Mouse (Mus musculus) CD4-positive, CD25-positive, alpha-beta regulatory T cell, adult 4 months (primary cell): ENCODE measurements around the gene Ide. TPM values are rescaled to one million over a fixed set of nuclear protein-coding genes. Genes with fewer than 3 reads are reported as not detected.
"Not testable (repeated sequence)": the region's sequence is repeated elsewhere in the genome, so short reads cannot be mapped to it uniquely, and the experiment has no call there.

Experiments used
- ATAC-seq: one replicate; pipeline ENCODE4 v1.8.0; 2017
- polyA plus RNA-seq, 2 experiments: library from polyadenylated mRNA; unstranded; fragments of 100-300 nt; shearing (Covaris generic); gene quantifications; one replicate each; pipeline ENCODE4 v1.2.1; 2017

Ide gene
- polyA plus RNA-seq, 2 experiments from 2014 or later: 56.0 to 64.4 TPM

- peak; percentile 58 for ATAC-seq
Measured at GRCm38 (mm10) chr19:37265333-37266103, 72.1 kb downstream of the Ide start.

DNA sequence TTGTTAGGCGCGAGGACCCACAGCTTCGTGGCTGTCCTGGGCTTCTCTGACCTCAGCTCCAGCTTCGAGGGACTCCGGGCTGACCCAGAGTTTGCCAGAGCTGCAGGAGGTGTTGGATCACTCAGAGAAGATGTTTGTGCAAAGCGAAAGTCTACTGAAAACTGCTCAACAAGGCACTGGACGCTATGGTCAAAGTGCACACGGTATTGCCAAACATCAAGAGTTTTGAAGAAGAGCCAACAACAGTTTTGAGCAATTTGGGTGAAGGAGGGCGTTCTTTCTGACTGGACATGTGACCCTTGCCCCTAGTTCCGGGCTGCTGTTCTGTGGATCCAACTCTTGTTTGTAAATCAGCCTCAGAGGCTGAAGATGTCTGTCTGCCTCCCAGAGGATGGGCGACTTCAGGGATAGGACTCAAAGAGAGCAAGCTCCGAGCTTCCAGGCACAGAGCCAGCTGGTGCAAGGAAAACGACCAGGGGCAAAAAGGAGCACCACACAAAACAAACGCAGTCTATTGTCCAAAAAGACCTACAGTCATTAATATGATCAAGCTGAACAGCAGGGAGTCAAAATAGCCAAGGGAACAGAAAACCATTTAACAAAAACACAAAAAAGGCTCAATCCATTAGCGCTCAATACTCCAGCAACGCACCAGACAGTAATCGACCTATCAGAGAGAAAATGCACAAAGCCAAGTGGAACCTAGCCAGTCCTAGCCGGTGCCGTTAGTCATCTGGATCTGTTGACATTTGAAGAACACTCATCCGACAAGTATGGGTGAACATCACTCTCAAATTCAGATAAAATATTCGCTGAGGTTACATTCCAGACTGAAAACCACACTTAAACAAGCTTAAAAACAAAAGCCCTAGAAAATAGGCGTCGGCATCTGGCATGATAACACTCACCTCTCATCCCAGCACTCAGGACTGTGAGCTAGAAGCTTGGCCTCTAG lies 73.4 kb downstream of the Ide start:
- ATAC-seq: no peak

GRCm38 (mm10) chr19:37263566-37263942 lies 74.1 kb downstream of the Ide start:
- ATAC-seq: no peak

- ATAC-seq: no peak
Measured at GRCm38 (mm10) chr19:37262389-37262788, 75.3 kb downstream of the Ide start.

DNA sequence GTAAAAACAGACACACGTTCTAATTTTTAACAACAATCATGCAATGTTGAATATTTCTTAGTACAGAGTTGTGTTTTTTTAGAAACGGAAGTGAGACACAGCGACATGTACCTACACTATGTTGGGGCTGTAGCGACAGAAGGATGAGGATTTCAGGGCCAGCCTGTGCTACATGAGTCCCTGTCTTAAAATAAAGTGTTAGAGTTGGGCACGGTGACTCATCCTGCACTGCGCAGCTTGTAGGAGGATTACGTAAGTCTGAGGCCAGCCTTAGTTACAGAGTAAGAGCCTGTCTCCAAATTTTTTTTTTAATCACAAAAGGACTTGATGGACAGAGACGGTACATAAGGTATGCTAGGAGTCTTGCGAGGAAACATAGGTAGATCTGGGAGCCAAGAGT lies 82.3 kb downstream of the Ide start:
- ATAC-seq: no peak

DNA sequence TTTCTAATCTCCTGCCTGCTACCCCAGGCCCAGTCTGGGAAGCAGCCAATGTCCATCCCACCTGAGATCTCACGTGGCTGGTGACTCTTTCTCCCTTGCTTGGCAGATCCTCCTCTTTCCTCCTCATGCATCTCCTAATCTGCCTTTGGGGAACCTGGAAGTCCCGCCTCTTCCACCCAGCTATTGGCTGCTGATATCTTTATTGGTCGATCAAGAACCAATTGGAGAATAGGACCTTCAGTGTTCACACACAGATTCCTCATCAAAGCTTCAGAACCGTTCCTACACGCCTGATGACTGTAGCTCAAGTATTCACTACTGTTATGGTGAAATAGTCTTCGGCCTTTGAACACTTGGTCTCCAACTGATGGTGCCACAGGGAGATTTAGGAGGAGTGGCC lies 85.5 kb downstream of the Ide start:
- no peak for ATAC-seq

DNA sequence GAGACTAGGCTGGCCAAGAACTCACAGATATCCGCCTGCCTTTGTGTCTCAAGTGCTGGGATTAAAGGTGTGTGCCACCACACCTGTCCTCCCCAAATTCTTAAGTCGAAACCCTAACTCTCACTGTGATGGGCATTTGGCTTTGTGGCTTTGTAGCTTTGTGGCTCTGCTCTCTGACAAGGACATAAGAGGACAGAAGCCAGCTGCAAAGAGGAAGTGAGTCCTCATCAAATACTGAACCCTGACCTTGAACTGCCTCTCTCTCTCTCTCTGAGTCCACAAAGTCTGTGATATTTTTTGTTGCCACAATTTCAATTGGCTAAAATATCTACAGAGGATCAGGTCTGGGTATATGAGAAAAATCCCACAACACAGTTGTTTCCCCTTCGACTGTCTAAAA lies 89.5 kb downstream of the Ide start:
- no peak for ATAC-seq

- ATAC-seq: no peak
Measured at GRCm38 (mm10) chr19:37246859-37247258, 90.8 kb downstream of the Ide start.

GRCm38 (mm10) chr19:37242707-37243106 lies 94.9 kb downstream of the Ide start:
- no peak for ATAC-seq

- ATAC-seq: no peak
Measured at GRCm38 (mm10) chr19:37241201-37241600, 96.5 kb downstream of the Ide start.

GRCm38 (mm10) chr19:37239096-37239495 lies 98.6 kb downstream of the Ide start:
- no peak for ATAC-seq

GRCm38 (mm10) chr19:37238651-37239050 lies 99.0 kb downstream of the Ide start:
- no peak for ATAC-seq

GRCm38 (mm10) chr19:37237712-37238437 lies 99.8 kb downstream of the Ide start:
- no peak for ATAC-seq

GRCm38 (mm10) chr19:37237306-37237705 lies 100.3 kb downstream of the Ide start:
- ATAC-seq: no peak

- ATAC-seq: no peak
Measured at GRCm38 (mm10) chr19:37235818-37236217, 101.8 kb downstream of the Ide start.

GRCm38 (mm10) chr19:37233561-37234539 lies 103.8 kb downstream of the Ide start:
- no peak for ATAC-seq

DNA sequence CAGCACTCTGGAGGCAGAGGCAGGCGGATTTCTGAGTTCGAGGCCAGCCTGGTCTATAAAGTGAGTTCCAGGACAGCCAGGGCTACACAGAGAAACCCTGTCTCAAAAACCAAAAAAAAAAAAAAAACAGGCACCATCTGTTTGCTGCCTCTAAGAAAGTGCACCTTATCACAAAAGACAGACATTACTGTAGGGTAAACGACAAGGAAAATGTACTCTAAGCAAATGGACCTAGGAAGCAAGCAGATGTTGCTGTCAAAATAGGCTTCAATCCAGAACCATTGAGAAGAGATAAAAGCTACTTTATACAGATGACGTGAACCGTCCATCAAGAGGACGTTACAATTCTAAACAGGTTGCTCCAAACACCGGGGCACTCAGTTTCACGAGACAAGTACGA lies 105.1 kb downstream of the Ide start:
- ATAC-seq: not testable (repeated sequence)

DNA sequence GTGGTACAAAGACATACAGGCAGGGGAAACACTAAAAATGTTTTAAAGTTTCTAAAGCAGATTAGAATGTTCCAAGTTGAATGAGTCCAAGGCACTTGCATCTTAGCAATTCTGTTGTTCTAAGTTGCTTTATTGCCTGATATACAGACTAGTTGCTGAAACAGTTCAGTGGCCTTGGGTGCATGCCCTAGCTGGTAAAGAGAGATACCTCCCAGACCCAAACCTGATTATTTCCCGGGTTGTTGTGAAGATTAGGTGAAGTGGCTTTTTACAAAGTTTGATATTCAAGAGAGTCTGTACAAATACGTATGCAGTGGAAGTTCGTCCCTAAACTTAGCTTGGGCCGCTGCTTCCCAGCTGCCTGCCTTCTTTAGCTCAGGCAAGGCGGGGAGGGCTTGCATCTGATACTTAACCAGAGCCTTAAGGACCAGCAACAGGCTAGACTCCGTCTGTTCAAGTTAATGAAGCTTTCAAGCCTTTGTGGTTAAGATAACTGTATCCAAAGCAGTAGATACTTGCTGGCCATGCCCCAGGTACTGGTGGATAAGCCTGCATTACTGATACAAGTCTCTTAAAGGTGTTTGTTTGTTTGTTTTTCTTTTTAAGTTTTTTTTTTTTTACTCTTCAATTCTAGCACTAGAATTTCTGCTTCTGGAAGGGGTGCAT lies 112.3 kb downstream of the Ide start:
- no peak for ATAC-seq
